Mouse (Mus musculus) brain, embryonic 14.5 days (tissue): ENCODE data around the gene 2510002D24Rik.
"Not testable (repeated sequence)": the region's sequence is repeated elsewhere in the genome, so short reads cannot be mapped to it uniquely, and the experiment has no call there.

ENCODE experiments used
- CTCF ChIP-seq: fragments of 200-500 bp; IDR thresholded peaks from 2 replicates; pipeline ENCODE4 v1.5.1; 2012; ENCODE audit warnings: inconsistent platforms, mild to moderate bottlenecking, moderate library complexity, borderline replicate concordance; ENCODE audit not compliant: insufficient read depth, insufficient read length; ENCODE audit errors: extremely low read depth
- POLR2A ChIP-seq: fragments of 200-500 bp; IDR thresholded peaks from 2 replicates; pipeline ENCODE4 v1.6.1; 2012; ENCODE audit warnings: mild to moderate bottlenecking, inconsistent platforms, borderline replicate concordance; ENCODE audit not compliant: poor library complexity, insufficient read depth, insufficient read length, severe bottlenecking; ENCODE audit errors: extremely low read depth

DNA sequence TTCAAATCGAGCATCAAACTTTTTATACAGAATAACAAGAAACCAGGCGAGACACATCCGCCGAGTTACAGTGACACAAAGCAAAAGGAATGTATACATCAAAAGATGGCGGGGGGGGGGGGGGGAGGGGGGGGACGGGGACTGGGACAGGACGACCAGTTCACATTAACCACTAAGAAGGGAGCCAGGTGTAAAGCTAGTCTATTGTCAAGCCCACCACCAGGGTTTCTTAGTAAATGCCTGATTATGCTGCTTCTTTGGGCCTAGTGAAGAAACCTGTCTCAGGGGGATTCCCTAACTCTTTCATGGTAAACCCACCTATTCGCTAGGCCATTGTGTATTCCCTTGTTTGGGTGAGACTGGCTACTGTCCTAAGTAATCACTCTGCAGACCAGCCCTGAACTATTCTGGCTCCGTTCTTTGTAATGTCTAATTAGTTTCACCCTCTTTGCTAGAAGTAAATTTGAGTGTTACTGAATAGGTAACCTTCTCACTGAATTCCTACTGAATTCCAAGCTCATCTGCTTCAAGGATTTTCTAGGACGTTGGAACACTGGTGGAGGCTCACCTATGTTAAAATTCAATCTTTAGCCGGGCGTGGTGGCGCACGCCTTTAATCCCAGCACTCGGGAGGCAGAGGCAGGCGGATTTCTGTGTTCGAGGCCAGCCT is 13.3 kb downstream of the 2510002D24Rik start:
- TF ChIP-seq POLR2A, CTCF: not testable (repeated sequence)
